In the genomic region with DNA sequence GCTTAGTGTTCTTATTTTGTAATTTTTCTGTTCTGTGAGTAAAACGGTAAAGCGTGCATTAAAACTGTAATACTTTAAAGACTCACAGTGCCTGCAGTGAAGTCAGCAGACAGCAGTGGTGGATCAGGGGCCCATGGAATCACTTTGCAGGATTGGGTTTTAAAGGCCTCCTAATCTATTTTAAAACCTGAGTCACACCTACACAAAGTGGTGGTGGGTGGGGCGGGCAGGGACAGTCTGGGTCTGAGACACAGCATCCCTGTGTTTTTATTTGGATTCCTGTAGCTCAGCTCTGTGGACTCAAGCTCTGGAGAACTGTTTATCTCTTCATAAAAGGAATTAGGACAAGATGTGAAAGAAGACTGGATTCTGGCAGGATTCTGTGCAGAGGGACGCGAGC, we compare ENCODE assay signal across 32 mouse cellular contexts.
"Had no signal": no experiment of that assay in that cellular context is flagged by ENCODE, and none has a peak within 500 bp of the region (broad histone marks: within the 10 kb centered on the region; RNA-seq: fewer than 3 reads in every experiment).

No protein-coding gene starts in this region.

- H3K27ac ChIP-seq: limb, embryonic 10.5 days; limb, embryonic 12.5 days; limb, embryonic 13.5 days; limb, embryonic 15.5 days; liver, embryonic 12.5 days; liver, embryonic 13.5 days; liver, embryonic 14.5 days; liver, embryonic 15.5 days; lung, embryonic 15.5 days; macrophage; midbrain, embryonic 10.5 days; midbrain, embryonic 12.5 days; midbrain, embryonic 13.5 days; midbrain, embryonic 15.5 days; neural tube, embryonic 12.5 days had no signal

- H3K36me3 ChIP-seq: limb, embryonic 10.5 days; limb, embryonic 12.5 days; limb, embryonic 13.5 days; limb, embryonic 15.5 days; liver, embryonic 12.5 days; liver, embryonic 13.5 days; liver, embryonic 15.5 days; lung, embryonic 15.5 days; midbrain, embryonic 10.5 days; midbrain, embryonic 12.5 days; midbrain, embryonic 13.5 days; midbrain, embryonic 15.5 days; neural tube, embryonic 12.5 days had no signal

- H3K27me3 ChIP-seq: limb, embryonic 12.5 days; limb, embryonic 13.5 days; limb, embryonic 15.5 days; liver, embryonic 15.5 days; lung, embryonic 15.5 days; midbrain, embryonic 12.5 days; midbrain, embryonic 13.5 days; midbrain, embryonic 15.5 days; neural tube, embryonic 12.5 days had no signal

- H3K9me3 ChIP-seq: limb, embryonic 10.5 days; limb, embryonic 12.5 days; limb, embryonic 13.5 days; limb, embryonic 15.5 days; liver, embryonic 12.5 days; liver, embryonic 13.5 days; liver, embryonic 15.5 days; lung, embryonic 15.5 days; megakaryocyte, embryonic 14.5 days; midbrain, embryonic 10.5 days; midbrain, embryonic 12.5 days; midbrain, embryonic 13.5 days; midbrain, embryonic 15.5 days; neural tube, embryonic 12.5 days had no signal

- ATAC-seq: liver, embryonic 12.5 days; liver, postnatal 0 days; lung, postnatal 0 days; midbrain, embryonic 13.5 days; midbrain, embryonic 15.5 days; midbrain, embryonic 16.5 days had no signal

- DNase-seq: left cerebral cortex, postnatal 4 days; liver; liver, embryonic 13.5 days; liver, postnatal 0 days; lung, adult 18-20 months; lung, adult 2 months; lung, embryonic 14.5 days; lung, postnatal 10 days; lung, postnatal 14 days; lung, postnatal 36 days; lung, postnatal 4 days; midbrain, embryonic 14.5 days had no signal

- H3K4me1 ChIP-seq: liver, embryonic 12.5 days; liver, embryonic 13.5 days; liver, embryonic 15.5 days; lung, embryonic 15.5 days; megakaryocyte, embryonic 14.5 days; midbrain, embryonic 10.5 days; midbrain, embryonic 12.5 days; midbrain, embryonic 13.5 days; midbrain, embryonic 15.5 days; neural tube, embryonic 12.5 days had no signal

- H3K4me3 ChIP-seq: limb, embryonic 10.5 days; limb, embryonic 12.5 days; limb, embryonic 13.5 days; limb, embryonic 15.5 days; liver, embryonic 12.5 days; liver, embryonic 13.5 days; liver, embryonic 15.5 days; lung, embryonic 15.5 days; megakaryocyte, embryonic 14.5 days; midbrain, embryonic 10.5 days; midbrain, embryonic 12.5 days; midbrain, embryonic 13.5 days; midbrain, embryonic 15.5 days; myocyte; neural tube, embryonic 12.5 days had no signal

- H3K4me2 ChIP-seq: limb, embryonic 12.5 days; limb, embryonic 13.5 days; limb, embryonic 15.5 days; liver, embryonic 11.5 days; liver, embryonic 12.5 days; liver, embryonic 13.5 days; liver, embryonic 15.5 days; lung, embryonic 14.5 days; lung, embryonic 15.5 days; midbrain, embryonic 11.5 days; midbrain, embryonic 12.5 days; midbrain, embryonic 13.5 days; midbrain, embryonic 15.5 days; neural tube, embryonic 12.5 days had no signal

- H3K9ac ChIP-seq: limb, embryonic 12.5 days; limb, embryonic 13.5 days; limb, embryonic 15.5 days; liver, embryonic 12.5 days; liver, embryonic 13.5 days; liver, embryonic 14.5 days; liver, embryonic 15.5 days; liver, postnatal 0 days; lung, embryonic 14.5 days; lung, embryonic 15.5 days; midbrain, embryonic 12.5 days; midbrain, embryonic 13.5 days; midbrain, embryonic 15.5 days; neural tube, embryonic 12.5 days had no signal
